Mouse (Mus musculus) liver, embryonic 12.5 days (tissue): ENCODE measurements around the gene Stpg2. TPM values are rescaled to one million over a fixed set of nuclear protein-coding genes. Genes with fewer than 3 reads are reported as not detected.

ENCODE experiments used
- ATAC-seq: fragments of 200-750 bp; cut with Nextera tagmentation; 2 replicates; pipeline ENCODE4 v1.8.0; 2017; ENCODE audit warnings: moderate number of reproducible peaks, mild to moderate bottlenecking, moderate library complexity
- H3K27ac ChIP-seq: fragments of 300-500 bp; sonication (generic); 2 replicates; pipeline ENCODE4 v1.5.1; 2016; ENCODE audit warnings: mild to moderate bottlenecking
- H3K27me3 ChIP-seq: fragments of 300-500 bp; sonication (generic); replicated peaks from 2 replicates; pipeline ENCODE4 v1.6.1; 2016; ENCODE audit warnings: mild to moderate bottlenecking, moderate library complexity
- H3K36me3 ChIP-seq: fragments of 300-500 bp; sonication (generic); 2 replicates; pipeline ENCODE4 v1.6.1; 2016; ENCODE audit warnings: mild to moderate bottlenecking, moderate library complexity
- H3K4me1 ChIP-seq: fragments of 300-500 bp; sonication (generic); 2 replicates; pipeline ENCODE4 v1.6.1; 2016
- H3K4me2 ChIP-seq: fragments of 300-500 bp; sonication (generic); 2 replicates; pipeline ENCODE4 v1.6.1; 2016; ENCODE audit warnings: mild to moderate bottlenecking, moderate library complexity
- H3K4me3 ChIP-seq: fragments of 300-500 bp; sonication (generic); 2 replicates; pipeline ENCODE4 v1.5.1; 2016; ENCODE audit warnings: mild to moderate bottlenecking, moderate library complexity
- H3K9ac ChIP-seq: fragments of 300-500 bp; sonication (generic); 2 replicates; pipeline ENCODE4 v1.6.1; 2016; ENCODE audit warnings: mild to moderate bottlenecking, moderate library complexity
- H3K9me3 ChIP-seq: fragments of 300-500 bp; sonication (generic); replicated peaks from 2 replicates; pipeline ENCODE4 v1.6.1; 2016; ENCODE audit warnings: mild to moderate bottlenecking, moderate library complexity
- WGBS: fragments of 180-500 bp; shearing (Covaris S2); methylation state at CpG from one replicate; pipeline ENCODE4 v1.1.7; 2016; ENCODE audit not compliant: insufficient replicate concordance; 5-methylcytosine and 5-hydroxymethylcytosine counted together
- polyA plus RNA-seq: library from polyadenylated mRNA; unstranded; fragments of >200 nt; fragmentation: Nextera tagmentation; extraction: Ambion mirVana; gene quantifications from 2 replicates; pipeline ENCODE4 v1.2.1, GENCODE M21; 2016

The Stpg2 gene
- not detected in 2 replicates for polyA plus RNA-seq

- peaks cover 8% of the 10 kb centered on the region for H3K4me1 ChIP-seq
- H3K27me3 ChIP-seq = peaks cover 7% of the 10 kb centered on the region; the same call in 1 of the 2 replicates
- peak; percentile 93 for ATAC-seq
- H3K4me2 ChIP-seq = peak within 1 kb of the TSS; percentile 79
- WGBS = 2% methylated on average over 46 of the region's 49 CpGs
- no peaks in the 10 kb centered on the region for H3K36me3 ChIP-seq
- no peaks in the 10 kb centered on the region for H3K9me3 ChIP-seq
- H3K9ac ChIP-seq = peak within 1 kb of the TSS; percentile 52; the same call in 1 of the 2 replicates
- H3K27ac ChIP-seq = peak within 1 kb of the TSS; percentile 71; the same call in 1 of the 2 replicates
- H3K4me3 ChIP-seq = peak within 1 kb of the TSS; percentile 63
Measured at GRCm38 (mm10) chr3:139205444-139205998, at the start of gene Stpg2. Gene Stpg2, plus strand, starts transcription at chr3:139205694.

- 28% methylated on average over 2 of the region's 2 CpGs for WGBS
- no peaks in the 10 kb centered on the region for H3K9me3 ChIP-seq
- no peak for ATAC-seq
Measured at GRCm38 (mm10) chr3:139162146-139162545, 43.3 kb upstream of the Stpg2 start.

GRCm38 (mm10) chr3:139162658-139163057, 42.8 kb upstream of the Stpg2 start:
- Histone ChIP-seq H3K36me3 (no peaks in the 10 kb centered on the region), H3K27ac (no peak overlapping the region), H3K4me3 (no peak overlapping the region), H3K4me1 (no peaks in the 10 kb centered on the region), H3K4me2 (no peak overlapping the region), H3K27me3 (no peaks in the 10 kb centered on the region), H3K9me3 (no peaks in the 10 kb centered on the region), H3K9ac (no peak overlapping the region)
- no peak for ATAC-seq
- WGBS = 58% methylated on average over 4 of the region's 4 CpGs

More at GRCm38 (mm10) chr3:139162146-139162545, 43.3 kb upstream of the Stpg2 start:
- Histone ChIP-seq H3K27ac (no peak overlapping the region), H3K4me2 (no peak overlapping the region), H3K36me3 (no peaks in the 10 kb centered on the region), H3K27me3 (no peaks in the 10 kb centered on the region), H3K9ac (no peak overlapping the region), H3K4me1 (no peaks in the 10 kb centered on the region), H3K4me3 (no peak overlapping the region)

GRCm38 (mm10) chr3:139168510-139169269, 36.8 kb upstream of the Stpg2 start:
- Histone ChIP-seq H3K4me3 (no peak overlapping the region), H3K9me3 (no peaks in the 10 kb centered on the region), H3K4me2 (no peak overlapping the region), H3K36me3 (no peaks in the 10 kb centered on the region), H3K4me1 (no peaks in the 10 kb centered on the region), H3K9ac (no peak overlapping the region), H3K27ac (no peak overlapping the region), H3K27me3 (no peaks in the 10 kb centered on the region)
- 57% methylated on average over 4 of the region's 4 CpGs for WGBS
- ATAC-seq = no peak

- Histone ChIP-seq H3K9ac (no peak overlapping the region), H3K27me3 (no peaks in the 10 kb centered on the region), H3K4me3 (no peak overlapping the region), H3K36me3 (no peaks in the 10 kb centered on the region), H3K4me2 (no peak overlapping the region), H3K9me3 (no peaks in the 10 kb centered on the region), H3K27ac (no peak overlapping the region), H3K4me1 (no peaks in the 10 kb centered on the region)
- ATAC-seq = no peak
- 42% methylated on average over 1 of the region's 1 CpGs for WGBS
Measured at GRCm38 (mm10) chr3:139169740-139170139, 35.8 kb upstream of the Stpg2 start.

GRCm38 (mm10) chr3:139176936-139177335, 28.6 kb upstream of the Stpg2 start:
- no peak for ATAC-seq
- 65% methylated on average over 1 of the region's 1 CpGs for WGBS
- Histone ChIP-seq H3K27ac (no peak overlapping the region), H3K9ac (no peak overlapping the region), H3K36me3 (no peaks in the 10 kb centered on the region), H3K4me1 (no peaks in the 10 kb centered on the region), H3K27me3 (no peaks in the 10 kb centered on the region), H3K4me2 (no peak overlapping the region), H3K9me3 (no peaks in the 10 kb centered on the region), H3K4me3 (no peak overlapping the region)

- no peaks in the 10 kb centered on the region for H3K27me3 ChIP-seq
- no peaks in the 10 kb centered on the region for H3K9me3 ChIP-seq
- H3K36me3 ChIP-seq = no peaks in the 10 kb centered on the region
- H3K9ac ChIP-seq = no peak overlapping the region
- H3K4me3 ChIP-seq = no peak overlapping the region
- no peaks in the 10 kb centered on the region for H3K4me1 ChIP-seq
- H3K4me2 ChIP-seq = no peak overlapping the region
- H3K27ac ChIP-seq = no peak overlapping the region
- WGBS = 51% methylated on average over 1 of the region's 1 CpGs
- no peak for ATAC-seq
Measured at GRCm38 (mm10) chr3:139191541-139191940, 14.0 kb upstream of the Stpg2 start.

- H3K4me3 ChIP-seq = no peak overlapping the region
- no peaks in the 10 kb centered on the region for H3K9me3 ChIP-seq
- no peak overlapping the region for H3K9ac ChIP-seq
- no peaks in the 10 kb centered on the region; the same call in 1 of the 2 replicates for H3K27me3 ChIP-seq
- ATAC-seq = no peak
- no peak overlapping the region for H3K4me2 ChIP-seq
- no peaks in the 10 kb centered on the region for H3K4me1 ChIP-seq
- H3K27ac ChIP-seq = no peak overlapping the region
- no peaks in the 10 kb centered on the region for H3K36me3 ChIP-seq
Measured at GRCm38 (mm10) chr3:139193917-139194316, 11.6 kb upstream of the Stpg2 start.

GRCm38 (mm10) chr3:139198412-139198811, 7.1 kb upstream of the Stpg2 start:
- WGBS = 50% methylated on average over 3 of the region's 3 CpGs
- Histone ChIP-seq H3K9ac (no peak overlapping the region), H3K9me3 (no peaks in the 10 kb centered on the region), H3K4me3 (no peak overlapping the region), H3K4me2 (no peak overlapping the region), H3K36me3 (no peaks in the 10 kb centered on the region), H3K4me1 (no peaks in the 10 kb centered on the region), H3K27ac (no peak overlapping the region), H3K27me3 (peaks cover 5% of the 10 kb centered on the region; the same call in 1 of the 2 replicates)
- ATAC-seq = no peak

GRCm38 (mm10) chr3:139200324-139200723, 5.2 kb upstream of the Stpg2 start:
- Histone ChIP-seq H3K4me2 (no peak overlapping the region), H3K9ac (no peak overlapping the region), H3K4me3 (no peak overlapping the region), H3K9me3 (no peaks in the 10 kb centered on the region), H3K4me1 (peaks cover 2% of the 10 kb centered on the region), H3K36me3 (no peaks in the 10 kb centered on the region), H3K27ac (no peak overlapping the region), H3K27me3 (peaks cover 7% of the 10 kb centered on the region; the same call in 1 of the 2 replicates)
- WGBS = 60% methylated on average over 3 of the region's 3 CpGs
- ATAC-seq = no peak

- Histone ChIP-seq H3K27ac (no peak overlapping the region), H3K9ac (no peak overlapping the region), H3K4me2 (no peak overlapping the region), H3K36me3 (no peaks in the 10 kb centered on the region), H3K4me3 (no peak overlapping the region), H3K4me1 (no peaks in the 10 kb centered on the region), H3K9me3 (no peaks in the 10 kb centered on the region), H3K27me3 (no peaks in the 10 kb centered on the region)
- no peak for ATAC-seq
- 54% methylated on average over 9 of the region's 9 CpGs for WGBS
Measured at GRCm38 (mm10) chr3:139216945-139217344, 11.5 kb downstream of the Stpg2 start.

GRCm38 (mm10) chr3:139225123-139225522, 19.6 kb downstream of the Stpg2 start:
- Histone ChIP-seq H3K9ac (no peak overlapping the region), H3K36me3 (no peaks in the 10 kb centered on the region), H3K27ac (no peak overlapping the region), H3K4me2 (no peak overlapping the region), H3K4me1 (no peaks in the 10 kb centered on the region), H3K9me3 (no peaks in the 10 kb centered on the region), H3K27me3 (no peaks in the 10 kb centered on the region), H3K4me3 (no peak overlapping the region)
- 61% methylated on average over 3 of the region's 3 CpGs for WGBS
- ATAC-seq = no peak
